Mouse (Mus musculus) kidney, adult 2 months (tissue): ENCODE measurements around the gene Gm42372. TPM values are rescaled to one million over a fixed set of nuclear protein-coding genes. Genes with fewer than 3 reads are reported as not detected.

Experiments
- DNase-seq: peaks from one replicate; pipeline ENCODE4 v3.0.0; 2021
- H3K27ac ChIP-seq: fragments of 200-500 bp; 2 replicates; pipeline ENCODE4 v1.5.1; 2012; ENCODE audit warnings: low read depth, low read length, control low read depth, inconsistent platforms; ENCODE audit not compliant: insufficient read depth
- H3K27me3 ChIP-seq: fragments of 200-500 bp; replicated peaks from 2 replicates; pipeline ENCODE4 v1.6.1; 2012; ENCODE audit warnings: mild to moderate bottlenecking, moderate library complexity, low read length, inconsistent platforms; ENCODE audit not compliant: control insufficient read depth, insufficient read depth
- H3K36me3 ChIP-seq: fragments of 200-500 bp; 2 replicates; pipeline ENCODE4 v1.6.1; 2012; ENCODE audit warnings: mild to moderate bottlenecking, moderate library complexity, low read length, inconsistent platforms; ENCODE audit not compliant: control insufficient read depth, insufficient read depth
- H3K4me1 ChIP-seq: fragments of 200-500 bp; 2 replicates; pipeline ENCODE4 v1.6.1; 2011; ENCODE audit warnings: low read length; ENCODE audit not compliant: control insufficient read depth, insufficient read depth
- H3K4me3 ChIP-seq: fragments of 200-500 bp; 2 replicates; pipeline ENCODE4 v1.5.1; 2011; ENCODE audit warnings: mild to moderate bottlenecking, low read depth, low read length, control low read depth; ENCODE audit not compliant: insufficient read depth
- CTCF ChIP-seq: fragments of 200-500 bp; conservative IDR thresholded peaks from 2 replicates; pipeline ENCODE4 v1.5.1; 2011; ENCODE audit warnings: low read depth, mild to moderate bottlenecking, control low read depth, low read length, moderate library complexity, mixed read lengths; ENCODE audit not compliant: insufficient read depth, insufficient read length
- POLR2A ChIP-seq: fragments of 200-500 bp; IDR thresholded peaks from one replicate; pipeline ENCODE4 v1.6.1; 2011; ENCODE audit warnings: low read depth, low read length, control low read depth
- WGBS: fragments of 180-500 bp; shearing (Covaris S2); methylation state at CpG from one replicate; pipeline ENCODE4 v1.1.7; 2018; 5-methylcytosine and 5-hydroxymethylcytosine counted together
- polyA plus RNA-seq: library from polyadenylated mRNA; depleted of rRNA; stranded (reverse); fragments of >200 nt; gene quantifications from 2 replicates; pipeline ENCODE4 v1.2.3, GENCODE M21; 2012; rRNA removed

Gene Gm42372
- polyA plus RNA-seq, 1 experiment, result 0.08 TPM

GRCm38 (mm10) chr7:17026710-17027587 is 44.1 kb downstream of the Gm42372 start:
- Histone ChIP-seq H3K4me3 (peak overlapping the region; percentile 95), H3K4me1 (peaks cover 42% of the 10 kb centered on the region), H3K36me3 (no peaks in the 10 kb centered on the region), H3K27ac (peak overlapping the region; percentile 98), H3K27me3 (no peaks in the 10 kb centered on the region)
- peak; percentile 82 for DNase-seq
- WGBS, result 5% methylated on average over 24 of the region's 24 CpGs
- peak; percentile 67 for TF ChIP-seq CTCF
- TF ChIP-seq POLR2A, result no peak

GRCm38 (mm10) chr7:17027588-17028343 is 44.9 kb downstream of the Gm42372 start, which contains the start of gene Ppp5c:
Gene Ppp5c (minus strand): TSS chr7:17027924.
- peak; percentile 94 for DNase-seq
- Histone ChIP-seq H3K4me1 (peaks cover 41% of the 10 kb centered on the region), H3K27me3 (no peaks in the 10 kb centered on the region), H3K4me3 (peak within 1 kb of the TSS; percentile 95), H3K27ac (peak within 1 kb of the TSS; percentile 98), H3K36me3 (no peaks in the 10 kb centered on the region)
- TF ChIP-seq POLR2A, result peak; percentile 6
- TF ChIP-seq CTCF, result no peak
- WGBS, result under 1% methylated on average over 57 of the region's 58 CpGs

GRCm38 (mm10) chr7:17028923-17029322 is 46.0 kb downstream of the Gm42372 start:
- H3K4me3 ChIP-seq, result no peak overlapping the region
- H3K27ac ChIP-seq, result no peak overlapping the region
- no peaks in the 10 kb centered on the region for H3K27me3 ChIP-seq
- no peak for TF ChIP-seq POLR2A
- TF ChIP-seq CTCF, result no peak
- no peak for DNase-seq
- 91% methylated on average over 7 of the region's 7 CpGs for WGBS
- peaks cover 29% of the 10 kb centered on the region for H3K4me1 ChIP-seq
- no peaks in the 10 kb centered on the region for H3K36me3 ChIP-seq

GRCm38 (mm10) chr7:17030239-17030638 is 47.4 kb downstream of the Gm42372 start:
- TF ChIP-seq CTCF (no peak), POLR2A (no peak)
- Histone ChIP-seq H3K27me3 (no peaks in the 10 kb centered on the region), H3K4me3 (no peak overlapping the region), H3K36me3 (no peaks in the 10 kb centered on the region), H3K4me1 (peaks cover 17% of the 10 kb centered on the region), H3K27ac (no peak overlapping the region)
- no peak for DNase-seq
- 68% methylated on average over 7 of the region's 7 CpGs for WGBS

Other genes starting within 250 kb of the Gm42372 start
- 288 and 300 TPM in 2 replicates for gene Ap2s1, start 244.7 kb upstream of the Gm42372 start, polyA plus RNA-seq
- 74.6 and 95.2 TPM in 2 replicates for gene Slc1a5, start 201.7 kb upstream of the Gm42372 start, polyA plus RNA-seq
- gene Strn4, start 167.2 kb upstream of the Gm42372 start, polyA plus RNA-seq, result 94.4 and 116 TPM in 2 replicates
- gene Fkrp, start 166.4 kb upstream of the Gm42372 start, polyA plus RNA-seq, result 31.0 and 33.9 TPM in 2 replicates
- gene Prkd2, start 140.2 kb upstream of the Gm42372 start, polyA plus RNA-seq, result 18.3 and 23.3 TPM in 2 replicates
- gene Dact3, start 107.8 kb upstream of the Gm42372 start, polyA plus RNA-seq, result 5.5 and 7.5 TPM in 2 replicates
- 3.6 and 3.7 TPM in 2 replicates for gene Gng8, start 91.3 kb upstream of the Gm42372 start, polyA plus RNA-seq
- 4.0 and 5.0 TPM in 2 replicates for gene Ptgir, start 76.6 kb upstream of the Gm42372 start, polyA plus RNA-seq
- gene Calm3, start 59.0 kb upstream of the Gm42372 start, polyA plus RNA-seq, result 305 and 325 TPM in 2 replicates
- 3.6 and 4.0 TPM in 2 replicates for gene Pnmal2, start 38.4 kb upstream of the Gm42372 start, polyA plus RNA-seq
- gene Pnmal1, start 23.4 kb upstream of the Gm42372 start, polyA plus RNA-seq, result 0.01 and 0.06 TPM in 2 replicates
- gene Ccdc8, start 9.6 kb downstream of the Gm42372 start, polyA plus RNA-seq, result 0.81 and 1.0 TPM in 2 replicates
- 199 and 226 TPM in 2 replicates for gene Ppp5c, start 44.8 kb downstream of the Gm42372 start, polyA plus RNA-seq
- gene Hif3a, start 79.3 kb downstream of the Gm42372 start, polyA plus RNA-seq, result 0.92 and 0.95 TPM in 2 replicates
- gene Psg16, start 91.0 kb downstream of the Gm42372 start, polyA plus RNA-seq, result 0.05 TPM in 1 of 2 replicates, not detected in the other
- gene Ceacam3, start 167.2 kb downstream of the Gm42372 start, polyA plus RNA-seq, result 0.11 and 0.14 TPM in 2 replicates
- not detected in 2 replicates for gene Psg29, start 220.4 kb downstream of the Gm42372 start, polyA plus RNA-seq